Mouse (Mus musculus): ENCODE measurements around the gene Rbfox3.

GRCm38 (mm10) chr11:118836889-118837288, 74.5 kb downstream of the Rbfox3 start:
- no peak for TF ChIP-seq CTCF (IDR thresholded peaks at IDR 0.05; ENCODE audit: low read depth, low read length)
- no peak for TF ChIP-seq TAL1 (conservative IDR thresholded peaks at IDR 0.05; ENCODE audit: low read depth, low read length)

All from G1E (cell line).